Comparison of ENCODE assay signal across 9 mouse cellular contexts in the genomic region with DNA sequence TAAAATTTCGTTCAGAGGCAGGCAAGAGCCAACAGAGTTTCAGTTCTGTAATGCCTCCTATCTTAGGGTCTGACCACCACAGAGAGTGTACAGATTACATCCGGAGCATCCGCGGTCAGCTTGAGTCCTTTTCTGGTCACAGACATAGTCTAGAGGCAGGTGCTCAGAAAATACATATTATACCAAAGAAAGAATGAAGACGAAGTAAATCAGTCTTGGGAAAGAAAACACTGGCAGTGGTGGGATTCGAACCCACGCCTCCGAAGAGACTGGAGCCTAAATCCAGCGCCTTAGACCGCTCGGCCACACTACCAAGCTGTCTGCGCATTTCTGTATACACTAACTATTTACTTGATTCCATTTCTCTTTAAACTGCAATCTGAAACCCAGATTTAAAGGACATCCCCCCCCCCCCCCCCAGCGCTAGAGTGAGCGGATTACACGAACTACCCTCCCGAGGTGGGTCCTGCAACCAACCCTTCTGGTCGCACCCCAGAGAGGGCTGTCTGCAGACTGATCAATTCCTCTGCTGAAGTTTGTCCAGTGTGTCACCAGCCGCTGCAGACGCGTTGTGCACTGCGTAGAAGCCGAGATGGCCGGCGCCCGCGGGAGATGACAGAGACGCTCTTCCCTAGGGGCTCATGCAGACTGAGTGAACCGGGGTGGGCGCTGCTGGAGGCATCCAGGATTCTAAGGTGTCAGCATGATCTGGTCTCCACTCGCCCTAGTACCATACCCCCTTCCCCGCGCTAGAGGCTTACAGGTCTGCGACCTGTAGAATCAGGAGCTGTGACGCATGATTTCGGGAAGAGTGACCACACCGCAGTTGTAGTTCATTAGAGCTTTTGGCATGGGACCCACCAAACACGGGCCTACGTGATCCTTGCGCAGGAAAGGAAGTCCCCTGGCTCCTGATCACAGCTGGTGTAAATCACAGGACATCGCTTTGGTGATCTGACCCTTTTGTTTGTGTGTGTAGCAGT. TPM values are rescaled to one million over a fixed set of nuclear protein-coding genes. Genes with fewer than 3 reads are reported as not detected.
DNase-seq lines count a peak whose midpoint lies in the region; ATAC-seq lines count a peak whose summit lies in the region.
"Had no signal": no experiment of that assay in that cellular context is flagged by ENCODE, and none has a peak within 500 bp of the region (broad histone marks: within the 10 kb centered on the region; RNA-seq: fewer than 3 reads in every experiment).

No protein-coding gene starts in this region.

- ATAC-seq in embryonic facial prominence, embryonic 12.5 days (ENCODE audit: insufficient number of reproducible peaks, insufficient read depth, low FRiP score, low TSS enrichment) = peak; percentile 66
- ATAC-seq in heart, embryonic 16.5 days (replicated peaks; ENCODE audit: extremely low read depth, insufficient read depth, low FRiP score) = peak; percentile 78
- ATAC-seq in lung, embryonic 16.5 days (ENCODE audit: low read depth) = peak; percentile 72
- peak; percentile 36 for ATAC-seq in neutrophil, adult 5-6 weeks (ENCODE audit: extremely low read depth, insufficient number of reproducible peaks, low FRiP score, poor library complexity, severe bottlenecking)

- H3K4me3 ChIP-seq in embryonic facial prominence, embryonic 12.5 days = peak overlapping the region; percentile 49
- H3K4me3 ChIP-seq in heart, embryonic 16.5 days (ENCODE audit: low read length) = peak overlapping the region; percentile 73
- H3K4me3 ChIP-seq in lung, embryonic 16.5 days (ENCODE audit: low read length) = peak overlapping the region; percentile 63

- H3K27ac ChIP-seq in embryonic facial prominence, embryonic 12.5 days = no peak overlapping the region
- peak overlapping the region; percentile 62 for H3K27ac ChIP-seq in heart, embryonic 16.5 days (ENCODE audit: low read length)
- H3K27ac ChIP-seq in lung, embryonic 16.5 days (ENCODE audit: low read length) = no peak overlapping the region; the same call in 1 of the 2 replicates

- no peaks in the 10 kb centered on the region for H3K4me1 ChIP-seq in embryonic facial prominence, embryonic 12.5 days
- H3K4me1 ChIP-seq in heart, embryonic 16.5 days (ENCODE audit: control insufficient read depth, insufficient read depth, low read length) = 0 out of 2 replicates have a peak, but pooled peaks cover 4% of the 10 kb centered on the region
- peaks cover 7% of the 10 kb centered on the region; the same call in 1 of the 2 replicates for H3K4me1 ChIP-seq in lung, embryonic 16.5 days (replicated peaks; ENCODE audit: control insufficient read depth, insufficient read depth, low read length)

- H3K4me2 ChIP-seq in embryonic facial prominence, embryonic 12.5 days (replicated peaks) = peak overlapping the region; percentile 78
- H3K4me2 ChIP-seq in heart, embryonic 16.5 days (ENCODE audit: low read depth, low read length) = peak overlapping the region; percentile 90
- H3K4me2 ChIP-seq in lung, embryonic 16.5 days (ENCODE audit: low read depth, low read length) = peak overlapping the region; percentile 71

- H3K9ac ChIP-seq in embryonic facial prominence, embryonic 12.5 days = peak overlapping the region; percentile 34
- peak overlapping the region; percentile 79 for H3K9ac ChIP-seq in heart, embryonic 16.5 days (ENCODE audit: low read length)
- H3K9ac ChIP-seq in lung, embryonic 16.5 days (ENCODE audit: low read length) = peak overlapping the region; percentile 63

- no peaks in the 10 kb centered on the region for H3K36me3 ChIP-seq in embryonic facial prominence, embryonic 12.5 days
- no peaks in the 10 kb centered on the region for H3K36me3 ChIP-seq in heart, embryonic 16.5 days (ENCODE audit: control insufficient read depth, insufficient read depth)
- H3K36me3 ChIP-seq in lung, embryonic 16.5 days (ENCODE audit: control insufficient read depth, insufficient read depth, low read length) = no peaks in the 10 kb centered on the region

- H3K27me3 ChIP-seq in embryonic facial prominence, embryonic 12.5 days = 0 out of 2 replicates have a peak, but pooled peaks cover 7% of the 10 kb centered on the region
- no peaks in the 10 kb centered on the region for H3K27me3 ChIP-seq in heart, embryonic 16.5 days (ENCODE audit: control insufficient read depth, insufficient read depth, low read length)
- no peaks in the 10 kb centered on the region for H3K27me3 ChIP-seq in lung, embryonic 16.5 days (ENCODE audit: control insufficient read depth, insufficient read depth, low read depth, low read length)

- H3K9me3 ChIP-seq in embryonic facial prominence, embryonic 12.5 days = no peaks in the 10 kb centered on the region
- no peaks in the 10 kb centered on the region for H3K9me3 ChIP-seq in heart, embryonic 16.5 days (replicated peaks; ENCODE audit: control insufficient read depth, low read length)
- no peaks in the 10 kb centered on the region for H3K9me3 ChIP-seq in lung, embryonic 16.5 days (ENCODE audit: control insufficient read depth, low read length)

- WGBS in embryonic facial prominence, embryonic 12.5 days = 2% methylated on average over 40 of the region's 40 CpGs
- WGBS in heart, embryonic 16.5 days = 3% methylated on average over 39 of the region's 40 CpGs
- WGBS in lung, embryonic 16.5 days = 1% methylated on average over 40 of the region's 40 CpGs

- peak; percentile 87 for DNase-seq in ES-CJ7 (ENCODE audit: low read depth, low spot score)
- DNase-seq in adrenal gland, postnatal 10 days = peak; percentile 67
- peak; percentile 56 for DNase-seq in kidney, postnatal 14 days
- peak; percentile 48 for DNase-seq in urinary bladder, postnatal 25 days (ENCODE audit: low spot score)

RNA-seq across cellular contexts. Expression of a gene that starts 8.0 kb away (rescaled TPM):
- 100 to 1,000 TPM in 1 of 2 experiments, 10 to 100 TPM in 1; 78.4 to 110 TPM for total RNA-seq in adrenal gland, postnatal 10 days (2021)
- 17.8 and 18.9 TPM in 2 replicates for polyA plus RNA-seq in embryonic facial prominence, embryonic 12.5 days (2016; fragmentation: Nextera tagmentation; extraction: Ambion mirVana)
- polyA plus RNA-seq in heart, embryonic 16.5 days (2015; fragmentation: Nextera tagmentation; extraction: Ambion mirVana) = 27.3 and 30.5 TPM in 2 replicates
- polyA plus RNA-seq in lung, embryonic 16.5 days (2015; fragmentation: Nextera tagmentation; extraction: Ambion mirVana) = 42.2 and 50.8 TPM in 2 replicates
- 2.0 and 2.1 TPM in 2 replicates for total RNA-seq in neutrophil, adult 5-6 weeks (2017)

RNA-seq across cellular contexts. Expression of a gene that starts 8.1 kb away (rescaled TPM):
- 10 to 100 TPM; 14.3 to 22.4 TPM for total RNA-seq in adrenal gland, postnatal 10 days (2021)
- 4.1 and 4.5 TPM in 2 replicates for polyA plus RNA-seq in embryonic facial prominence, embryonic 12.5 days (2016; fragmentation: Nextera tagmentation; extraction: Ambion mirVana)
- polyA plus RNA-seq in heart, embryonic 16.5 days (2015; fragmentation: Nextera tagmentation; extraction: Ambion mirVana) = 3.4 and 4.4 TPM in 2 replicates
- polyA plus RNA-seq in lung, embryonic 16.5 days (2015; fragmentation: Nextera tagmentation; extraction: Ambion mirVana) = 6.3 and 8.7 TPM in 2 replicates
- 2.2 and 2.3 TPM in 2 replicates for total RNA-seq in neutrophil, adult 5-6 weeks (2017)

RNA-seq across cellular contexts. Expression of a gene that starts 8.7 kb away (rescaled TPM):
- total RNA-seq in adrenal gland, postnatal 10 days (2021) = not detected
- not detected in 2 replicates for polyA plus RNA-seq in embryonic facial prominence, embryonic 12.5 days (2016; fragmentation: Nextera tagmentation; extraction: Ambion mirVana)
- not detected in 2 replicates for polyA plus RNA-seq in heart, embryonic 16.5 days (2015; fragmentation: Nextera tagmentation; extraction: Ambion mirVana)
- polyA plus RNA-seq in lung, embryonic 16.5 days (2015; fragmentation: Nextera tagmentation; extraction: Ambion mirVana) = not detected in 2 replicates
- total RNA-seq in neutrophil, adult 5-6 weeks (2017) = not detected in 2 replicates
- total RNA-seq: left cerebral cortex, postnatal 10 days had no signal

RNA-seq across cellular contexts. Expression of a gene that starts 25.4 kb away (rescaled TPM):
- total RNA-seq in adrenal gland, postnatal 10 days (2021) = not detected
- polyA plus RNA-seq in embryonic facial prominence, embryonic 12.5 days (2016; fragmentation: Nextera tagmentation; extraction: Ambion mirVana) = not detected in 2 replicates
- 0.71 TPM in 1 of 2 replicates, not detected in the other for polyA plus RNA-seq in heart, embryonic 16.5 days (2015; fragmentation: Nextera tagmentation; extraction: Ambion mirVana)
- polyA plus RNA-seq in lung, embryonic 16.5 days (2015; fragmentation: Nextera tagmentation; extraction: Ambion mirVana) = 0.34 TPM in 1 of 2 replicates, not detected in the other
- total RNA-seq in neutrophil, adult 5-6 weeks (2017) = 2.6 TPM in 1 of 2 replicates, not detected in the other
- total RNA-seq: left cerebral cortex, postnatal 10 days had no signal

RNA-seq across cellular contexts. Expression of a gene that starts 31.3 kb away (rescaled TPM):
- not detected for total RNA-seq in adrenal gland, postnatal 10 days (2021)
- polyA plus RNA-seq in embryonic facial prominence, embryonic 12.5 days (2016; fragmentation: Nextera tagmentation; extraction: Ambion mirVana) = not detected in 2 replicates
- not detected in 2 replicates for polyA plus RNA-seq in heart, embryonic 16.5 days (2015; fragmentation: Nextera tagmentation; extraction: Ambion mirVana)
- polyA plus RNA-seq in lung, embryonic 16.5 days (2015; fragmentation: Nextera tagmentation; extraction: Ambion mirVana) = not detected in 2 replicates
- total RNA-seq in neutrophil, adult 5-6 weeks (2017) = not detected in 2 replicates
- total RNA-seq: left cerebral cortex, postnatal 10 days had no signal
